Comparison of ENCODE assay signal across 13 mouse cellular contexts in the genomic region with DNA sequence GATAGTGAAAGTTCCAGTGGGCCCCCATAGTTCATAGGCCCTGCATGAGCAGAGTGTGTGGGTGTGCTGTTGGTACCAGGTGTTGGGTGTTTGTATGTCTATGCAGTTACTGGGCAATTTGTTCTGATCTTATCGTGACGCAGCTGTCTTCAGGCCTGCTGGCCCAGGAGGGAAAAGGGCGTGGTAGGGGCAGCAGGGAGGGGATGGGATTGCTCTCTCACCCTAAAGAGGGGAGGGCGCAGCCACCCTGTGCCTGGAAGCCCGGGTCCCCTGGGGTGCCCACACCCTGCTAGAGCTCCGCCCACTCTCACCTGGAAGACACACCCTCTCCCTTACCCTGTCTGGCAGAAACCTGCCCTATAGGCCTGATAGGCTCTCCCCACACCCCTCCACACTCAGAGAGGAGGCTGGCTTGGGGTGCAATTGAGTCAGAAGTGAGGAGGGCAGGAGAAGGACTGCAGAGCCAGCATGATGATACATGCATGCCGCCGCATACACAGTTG. TPM values are rescaled to one million over a fixed set of nuclear protein-coding genes. Genes with fewer than 3 reads are reported as not detected.
A peak's percentile ranks its signal among the peaks of the same experiment; 100 is the strongest.
DNase-seq lines count a peak whose midpoint lies in the region; ATAC-seq and TF ChIP-seq lines count a peak whose summit lies in the region.
"Had no signal": no experiment of that assay in that cellular context is flagged by ENCODE, and none has a peak within 500 bp of the region (broad histone marks: within the 10 kb centered on the region; RNA-seq: fewer than 3 reads in every experiment).

No protein-coding gene starts in this region.

- WGBS in midbrain, embryonic 11.5 days = 62% methylated on average over 8 of the region's 8 CpGs
- WGBS in midbrain, embryonic 16.5 days = 52% methylated on average over 8 of the region's 8 CpGs
- WGBS in liver, embryonic 14.5 days (ENCODE audit: insufficient replicate concordance) = 29% methylated on average over 8 of the region's 8 CpGs
- 61% methylated on average over 8 of the region's 8 CpGs for WGBS in hindbrain, postnatal 0 days
- 62% methylated on average over 7 of the region's 8 CpGs for WGBS in forebrain, embryonic 14.5 days

- no peak overlapping the region for H3K4me2 ChIP-seq in midbrain, embryonic 11.5 days
- H3K4me2 ChIP-seq in midbrain, embryonic 16.5 days (ENCODE audit: low read length) = no peak overlapping the region
- no peak overlapping the region for H3K4me2 ChIP-seq in liver, embryonic 14.5 days (ENCODE audit: low read depth)
- no peak overlapping the region for H3K4me2 ChIP-seq in hindbrain, postnatal 0 days (ENCODE audit: low read depth, low read length)
- no peak overlapping the region for H3K4me2 ChIP-seq in forebrain, embryonic 14.5 days (ENCODE audit: low read length)

- peak; percentile 8 for DNase-seq in midbrain, embryonic 11.5 days (ENCODE audit: low spot score, missing footprints)
- DNase-seq in ZHBTc4 (ENCODE audit: low read depth, low spot score) = peak; percentile 58
- peak in 2 of 3 experiments; percentile 22 to 31 for DNase-seq in liver, embryonic 14.5 days (ENCODE audit: low read depth in 3 of 3, low spot score in 3 of 3)
- peak; percentile 50 for DNase-seq in thymus, postnatal 25 days
- no peak for DNase-seq in hindbrain, postnatal 0 days (ENCODE audit: low spot score)
- no peak for DNase-seq in layer of hippocampus, adult 9-11 months
- DNase-seq in forebrain, embryonic 14.5 days (ENCODE audit: low spot score) = no peak
- DNase-seq: cerebellum, adult 2 months; heart, adult 2 months; left cerebral cortex, postnatal 4 days had no signal

- no peak for TF ChIP-seq CTCF in liver, embryonic 14.5 days (IDR thresholded peaks at IDR 0.05; ENCODE audit: low read depth)
- no peak for TF ChIP-seq CTCF in hindbrain, postnatal 0 days (IDR thresholded peaks at IDR 0.05; ENCODE audit: low read depth)

- H3K27ac ChIP-seq in midbrain, embryonic 11.5 days (ENCODE audit: low read depth, low read length) = no peak overlapping the region
- no peak overlapping the region for H3K27ac ChIP-seq in midbrain, embryonic 16.5 days (ENCODE audit: low read length)
- no peak overlapping the region for H3K27ac ChIP-seq in liver, embryonic 14.5 days
- H3K27ac ChIP-seq in hindbrain, postnatal 0 days = no peak overlapping the region
- no peak overlapping the region for H3K27ac ChIP-seq in forebrain, embryonic 14.5 days (ENCODE audit: low read depth, low read length)
- H3K27ac ChIP-seq: heart, adult 2 months had no signal

- no peak for ATAC-seq in midbrain, embryonic 11.5 days (ENCODE audit: low FRiP score)
- no peak for ATAC-seq in midbrain, embryonic 16.5 days
- peak; percentile 28; the same call in 1 of the 2 replicates for ATAC-seq in liver, embryonic 14.5 days (ENCODE audit: insufficient read depth)
- no peak for ATAC-seq in hindbrain, postnatal 0 days
- no peak for ATAC-seq in forebrain, embryonic 14.5 days

- peaks cover 3% of the 10 kb centered on the region; the same call in 1 of the 2 replicates for H3K4me1 ChIP-seq in midbrain, embryonic 11.5 days (ENCODE audit: control insufficient read depth, insufficient read depth, low read length)
- H3K4me1 ChIP-seq in midbrain, embryonic 16.5 days (ENCODE audit: control insufficient read depth, insufficient read depth, low read length) = no peaks in the 10 kb centered on the region
- H3K4me1 ChIP-seq in liver, embryonic 14.5 days (replicated peaks; ENCODE audit: control insufficient read depth in 2 of 2, insufficient read depth in 2 of 2, low read length in 1 of 2) = peaks cover 0 to 9% of the 10 kb centered on the region in 2 experiments; a peak in 3 of 4 replicates
- no peaks in the 10 kb centered on the region for H3K4me1 ChIP-seq in hindbrain, postnatal 0 days (ENCODE audit: insufficient read depth, low read length)
- no peaks in the 10 kb centered on the region for H3K4me1 ChIP-seq in forebrain, embryonic 14.5 days (ENCODE audit: control insufficient read depth, insufficient read depth, low read length)

- H3K9me3 ChIP-seq in midbrain, embryonic 11.5 days (ENCODE audit: control insufficient read depth, low read length) = no peaks in the 10 kb centered on the region
- H3K9me3 ChIP-seq in midbrain, embryonic 16.5 days (replicated peaks; ENCODE audit: control insufficient read depth, low read length, poor library complexity, severe bottlenecking) = no peaks in the 10 kb centered on the region
- no peaks in the 10 kb centered on the region for H3K9me3 ChIP-seq in liver, embryonic 14.5 days (ENCODE audit: control insufficient read depth, low read length)
- H3K9me3 ChIP-seq in hindbrain, postnatal 0 days (ENCODE audit: low read length) = no peaks in the 10 kb centered on the region
- no peaks in the 10 kb centered on the region for H3K9me3 ChIP-seq in forebrain, embryonic 14.5 days (replicated peaks; ENCODE audit: control insufficient read depth, low read length)

- H3K9ac ChIP-seq in midbrain, embryonic 11.5 days (ENCODE audit: low read length) = no peak overlapping the region
- H3K9ac ChIP-seq in midbrain, embryonic 16.5 days (ENCODE audit: low read depth, low read length) = no peak overlapping the region
- H3K9ac ChIP-seq in liver, embryonic 14.5 days (replicated peaks) = no peak overlapping the region
- no peak overlapping the region for H3K9ac ChIP-seq in hindbrain, postnatal 0 days (replicated peaks; ENCODE audit: low read length)
- no peak overlapping the region for H3K9ac ChIP-seq in forebrain, embryonic 14.5 days (ENCODE audit: low read length)

- no peak overlapping the region for H3K4me3 ChIP-seq in midbrain, embryonic 11.5 days (ENCODE audit: low read depth, low read length)
- no peak overlapping the region for H3K4me3 ChIP-seq in midbrain, embryonic 16.5 days (ENCODE audit: low read depth, low read length)
- no peak overlapping the region for H3K4me3 ChIP-seq in liver, embryonic 14.5 days (ENCODE audit: insufficient read depth in 1 of 2, low read depth in 2 of 2, low read length in 2 of 2)
- H3K4me3 ChIP-seq in hindbrain, postnatal 0 days (ENCODE audit: low read length) = no peak overlapping the region
- no peak overlapping the region for H3K4me3 ChIP-seq in forebrain, embryonic 14.5 days (ENCODE audit: low read depth, low read length)
- H3K4me3 ChIP-seq: heart, adult 2 months had no signal

- H3K27me3 ChIP-seq in midbrain, embryonic 11.5 days (ENCODE audit: control insufficient read depth, insufficient read depth, low read length) = peaks cover 7% of the 10 kb centered on the region
- H3K27me3 ChIP-seq in midbrain, embryonic 16.5 days (ENCODE audit: control insufficient read depth, insufficient read depth, low read depth, low read length) = peaks cover 6% of the 10 kb centered on the region; the same call in 1 of the 2 replicates
- no peaks in the 10 kb centered on the region; the same call in 1 of the 2 replicates for H3K27me3 ChIP-seq in liver, embryonic 14.5 days (ENCODE audit: control insufficient read depth, insufficient read depth, low read length)
- no peaks in the 10 kb centered on the region for H3K27me3 ChIP-seq in hindbrain, postnatal 0 days (ENCODE audit: insufficient read depth, low read length)
- H3K27me3 ChIP-seq in forebrain, embryonic 14.5 days (replicated peaks; ENCODE audit: control insufficient read depth, insufficient read depth, low read length) = 0 out of 2 replicates have a peak, but pooled peaks cover 4% of the 10 kb centered on the region

- no peaks in the 10 kb centered on the region for H3K36me3 ChIP-seq in midbrain, embryonic 11.5 days (ENCODE audit: control insufficient read depth, insufficient read depth, low read length)
- H3K36me3 ChIP-seq in midbrain, embryonic 16.5 days (ENCODE audit: control insufficient read depth, insufficient read depth, low read length) = no peaks in the 10 kb centered on the region
- H3K36me3 ChIP-seq in liver, embryonic 14.5 days (replicated peaks; ENCODE audit: control insufficient read depth, insufficient read depth, low read depth) = no peaks in the 10 kb centered on the region
- H3K36me3 ChIP-seq in hindbrain, postnatal 0 days (ENCODE audit: insufficient read depth, low read length) = no peaks in the 10 kb centered on the region
- no peaks in the 10 kb centered on the region for H3K36me3 ChIP-seq in forebrain, embryonic 14.5 days (ENCODE audit: control insufficient read depth, insufficient read depth, low read length)

- TF ChIP-seq EP300 in liver, embryonic 14.5 days (IDR thresholded peaks at IDR 0.05; ENCODE audit: low read depth) = no peak

RNA-seq across cellular contexts. Expression of a gene that starts 1.4 kb away (rescaled TPM):
- polyA plus RNA-seq in midbrain, embryonic 11.5 days (2014; fragmentation: Nextera tagmentation; extraction: Ambion mirVana) = 0.89 and 0.98 TPM in 2 replicates
- 3.8 and 6.6 TPM in 2 replicates for polyA plus RNA-seq in midbrain, embryonic 16.5 days (2015; fragmentation: Nextera tagmentation; extraction: Ambion mirVana)
- polyA plus RNA-seq in liver, embryonic 14.5 days (2012; rRNA removed) = 0.23 TPM in 2 replicates
- polyA plus RNA-seq in liver, embryonic 14.5 days (2014; fragmentation: Nextera tagmentation; extraction: Ambion mirVana) = 0.42 and 0.67 TPM in 2 replicates
- 1.7 and 2.8 TPM in 2 replicates for total RNA-seq in hindbrain, postnatal 0 days (2014; rRNA removed)
- polyA plus RNA-seq in hindbrain, postnatal 0 days (2015; fragmentation: Nextera tagmentation; extraction: Ambion mirVana) = 5.9 and 6.7 TPM in 2 replicates
- 0.72 and 1.9 TPM in 2 replicates for polyA plus RNA-seq in forebrain, embryonic 14.5 days (2014; fragmentation: Nextera tagmentation; extraction: Ambion mirVana)
- total RNA-seq: heart, adult 2 months had no signal

RNA-seq across cellular contexts. Expression of a gene that starts 8.4 kb away (rescaled TPM):
- not detected in 2 replicates for polyA plus RNA-seq in midbrain, embryonic 11.5 days (2014; fragmentation: Nextera tagmentation; extraction: Ambion mirVana)
- not detected in 2 replicates for polyA plus RNA-seq in midbrain, embryonic 16.5 days (2015; fragmentation: Nextera tagmentation; extraction: Ambion mirVana)
- polyA plus RNA-seq in liver, embryonic 14.5 days (2012; rRNA removed) = 0.03 and 0.06 TPM in 2 replicates
- polyA plus RNA-seq in liver, embryonic 14.5 days (2014; fragmentation: Nextera tagmentation; extraction: Ambion mirVana) = not detected in 2 replicates
- total RNA-seq in hindbrain, postnatal 0 days (2014; rRNA removed) = not detected in 2 replicates
- polyA plus RNA-seq in hindbrain, postnatal 0 days (2015; fragmentation: Nextera tagmentation; extraction: Ambion mirVana) = not detected in 2 replicates
- polyA plus RNA-seq in forebrain, embryonic 14.5 days (2014; fragmentation: Nextera tagmentation; extraction: Ambion mirVana) = not detected in 2 replicates
- total RNA-seq: heart, adult 2 months; left cerebral cortex, postnatal 4 days; monocyte, adult 5-6 weeks had no signal
- polyA plus RNA-seq: cerebellum, adult 2 months; forebrain, embryonic 11.5 days; heart, adult 2 months had no signal

RNA-seq across cellular contexts. Expression of a gene that starts 32.9 kb away (rescaled TPM):
- 4.3 and 4.7 TPM in 2 replicates for polyA plus RNA-seq in midbrain, embryonic 11.5 days (2014; fragmentation: Nextera tagmentation; extraction: Ambion mirVana)
- 0.92 and 2.1 TPM in 2 replicates for polyA plus RNA-seq in midbrain, embryonic 16.5 days (2015; fragmentation: Nextera tagmentation; extraction: Ambion mirVana)
- polyA plus RNA-seq in liver, embryonic 14.5 days (2012; rRNA removed) = 17.1 and 31.5 TPM in 2 replicates
- polyA plus RNA-seq in liver, embryonic 14.5 days (2014; fragmentation: Nextera tagmentation; extraction: Ambion mirVana) = 31.0 and 36.7 TPM in 2 replicates
- not detected in 2 replicates for total RNA-seq in hindbrain, postnatal 0 days (2014; rRNA removed)
- 2.7 TPM in 2 replicates for polyA plus RNA-seq in hindbrain, postnatal 0 days (2015; fragmentation: Nextera tagmentation; extraction: Ambion mirVana)
- 1.3 and 2.3 TPM in 2 replicates for polyA plus RNA-seq in forebrain, embryonic 14.5 days (2014; fragmentation: Nextera tagmentation; extraction: Ambion mirVana)

RNA-seq across cellular contexts. Expression of a gene that starts 40.4 kb away (rescaled TPM):
- polyA plus RNA-seq in midbrain, embryonic 11.5 days (2014; fragmentation: Nextera tagmentation; extraction: Ambion mirVana) = 3.0 and 4.7 TPM in 2 replicates
- polyA plus RNA-seq in midbrain, embryonic 16.5 days (2015; fragmentation: Nextera tagmentation; extraction: Ambion mirVana) = 18.4 and 19.0 TPM in 2 replicates
- polyA plus RNA-seq in liver, embryonic 14.5 days (2012; rRNA removed) = 1.4 TPM in 2 replicates
- polyA plus RNA-seq in liver, embryonic 14.5 days (2014; fragmentation: Nextera tagmentation; extraction: Ambion mirVana) = 2.0 and 3.7 TPM in 2 replicates
- 3.5 and 8.9 TPM in 2 replicates for total RNA-seq in hindbrain, postnatal 0 days (2014; rRNA removed)
- 14.0 and 14.6 TPM in 2 replicates for polyA plus RNA-seq in hindbrain, postnatal 0 days (2015; fragmentation: Nextera tagmentation; extraction: Ambion mirVana)
- 9.0 and 12.5 TPM in 2 replicates for polyA plus RNA-seq in forebrain, embryonic 14.5 days (2014; fragmentation: Nextera tagmentation; extraction: Ambion mirVana)

RNA-seq across cellular contexts. Expression of a gene that starts 43.4 kb away (rescaled TPM):
- 4.7 and 5.6 TPM in 2 replicates for polyA plus RNA-seq in midbrain, embryonic 11.5 days (2014; fragmentation: Nextera tagmentation; extraction: Ambion mirVana)
- polyA plus RNA-seq in midbrain, embryonic 16.5 days (2015; fragmentation: Nextera tagmentation; extraction: Ambion mirVana) = 0.37 and 0.44 TPM in 2 replicates
- 0.70 and 0.95 TPM in 2 replicates for polyA plus RNA-seq in liver, embryonic 14.5 days (2012; rRNA removed)
- 0.28 and 0.42 TPM in 2 replicates for polyA plus RNA-seq in liver, embryonic 14.5 days (2014; fragmentation: Nextera tagmentation; extraction: Ambion mirVana)
- total RNA-seq in hindbrain, postnatal 0 days (2014; rRNA removed) = not detected in 2 replicates
- 0.05 TPM in 1 of 2 replicates, not detected in the other for polyA plus RNA-seq in hindbrain, postnatal 0 days (2015; fragmentation: Nextera tagmentation; extraction: Ambion mirVana)
- polyA plus RNA-seq in forebrain, embryonic 14.5 days (2014; fragmentation: Nextera tagmentation; extraction: Ambion mirVana) = not detected in 2 replicates
- total RNA-seq: heart, adult 2 months; left cerebral cortex, postnatal 4 days had no signal
- polyA plus RNA-seq: heart, adult 2 months had no signal

Comparison
In these comparisons a context has a peak if more than half of its experiments do, and no peak if none do; other contexts are left out.
1. DNase-seq: peak in midbrain, embryonic 11.5 days (single experiment), ZHBTc4 (single experiment), liver, embryonic 14.5 days (2 of 3) and thymus, postnatal 25 days (single experiment); none in hindbrain, postnatal 0 days (single experiment), layer of hippocampus, adult 9-11 months (single experiment) and forebrain, embryonic 14.5 days (single experiment).